In genomic region chr5:117286286-117286685, GRCm38 (mm10) we compare ENCODE assay signal across 8 mouse cellular contexts. TPM values are rescaled to one million over a fixed set of nuclear protein-coding genes. Genes with fewer than 3 reads are reported as not detected.
DNase-seq lines count a peak whose midpoint lies in the region; ATAC-seq and TF ChIP-seq lines count a peak whose summit lies in the region.

No protein-coding gene starts in this region.

- H3K27ac ChIP-seq in heart, adult 2 months: no peak overlapping the region
- H3K27ac ChIP-seq in forebrain, embryonic 15.5 days (replicated peaks): no peak overlapping the region
- no peak overlapping the region for H3K27ac ChIP-seq in liver, embryonic 15.5 days (replicated peaks)

- peak overlapping the region; percentile 82 for H3ac ChIP-seq in C2C12 (ENCODE audit: control insufficient read depth, insufficient read length, low read depth)

- H3K36me3 ChIP-seq in heart, adult 2 months (ENCODE audit: control insufficient read depth, insufficient read depth, low read length): no peaks in the 10 kb centered on the region
- H3K36me3 ChIP-seq in C2C12 (ENCODE audit: control insufficient read depth, insufficient read depth): peaks cover 32% of the 10 kb centered on the region
- peaks cover 15% of the 10 kb centered on the region for H3K36me3 ChIP-seq in forebrain, embryonic 15.5 days
- peaks cover 13% of the 10 kb centered on the region; the same call in 1 of the 2 replicates for H3K36me3 ChIP-seq in liver, embryonic 15.5 days (replicated peaks)

- intact Hi-C loops in heart, adult 2 months (cut with DNase I): loop anchor here (5.0 kb wide), 1 partner anchor 169 kb away; the partner anchor contains the start of gene Suds3

- no peak overlapping the region for H3K9ac ChIP-seq in heart, adult 2 months (ENCODE audit: low read depth, low read length)
- H3K9ac ChIP-seq in forebrain, embryonic 15.5 days (replicated peaks): peak overlapping the region; percentile 80
- peak overlapping the region; percentile 59 for H3K9ac ChIP-seq in liver, embryonic 15.5 days

- TF ChIP-seq EP300 in heart, adult 2 months (IDR thresholded peaks at IDR 0.05; ENCODE audit: insufficient read depth, low read depth, low read length): no peak

- peaks cover 30% of the 10 kb centered on the region for H3K79me3 ChIP-seq in C2C12 (ENCODE audit: low read depth)

- peaks cover 4% of the 10 kb centered on the region; the same call in 1 of the 2 replicates for H3K4me1 ChIP-seq in heart, adult 2 months (ENCODE audit: control insufficient read depth, insufficient read depth, low read length)
- H3K4me1 ChIP-seq in forebrain, embryonic 15.5 days: peaks cover 36% of the 10 kb centered on the region
- H3K4me1 ChIP-seq in liver, embryonic 15.5 days (replicated peaks): peaks cover 37% of the 10 kb centered on the region

- peak overlapping the region; percentile 58 for H3K4me2 ChIP-seq in forebrain, embryonic 15.5 days (replicated peaks)
- H3K4me2 ChIP-seq in liver, embryonic 15.5 days: peak overlapping the region; percentile 92

- no peaks in the 10 kb centered on the region for H3K27me3 ChIP-seq in heart, adult 2 months (ENCODE audit: control insufficient read depth, insufficient read depth, low read length)
- H3K27me3 ChIP-seq in C2C12 (ENCODE audit: control insufficient read depth, insufficient read depth, insufficient read length): no peaks in the 10 kb centered on the region
- no peaks in the 10 kb centered on the region for H3K27me3 ChIP-seq in forebrain, embryonic 15.5 days
- H3K27me3 ChIP-seq in liver, embryonic 15.5 days: no peaks in the 10 kb centered on the region

- peak overlapping the region; percentile 76 for H3K4me3 ChIP-seq in heart, adult 2 months
- peak overlapping the region; percentile 63 for H3K4me3 ChIP-seq in C2C12 (ENCODE audit: insufficient read depth, poor library complexity, severe bottlenecking)
- H3K4me3 ChIP-seq in forebrain, embryonic 15.5 days: peak overlapping the region; percentile 77
- H3K4me3 ChIP-seq in liver, embryonic 15.5 days (replicated peaks): peak overlapping the region; percentile 68

- WGBS in heart, adult 2 months: 46% methylated on average over 3 of the region's 3 CpGs
- WGBS in forebrain, embryonic 15.5 days: 49% methylated on average over 3 of the region's 3 CpGs
- WGBS in liver, embryonic 15.5 days (ENCODE audit: insufficient replicate concordance): 39% methylated on average over 3 of the region's 3 CpGs

- no peaks in the 10 kb centered on the region for H3K9me3 ChIP-seq in forebrain, embryonic 15.5 days
- H3K9me3 ChIP-seq in liver, embryonic 15.5 days (replicated peaks): no peaks in the 10 kb centered on the region

- H3K79me2 ChIP-seq in heart, adult 2 months (replicated peaks; ENCODE audit: control insufficient read depth, insufficient read depth, low read length): no peaks in the 10 kb centered on the region
- peaks cover 37% of the 10 kb centered on the region for H3K79me2 ChIP-seq in C2C12 (ENCODE audit: control insufficient read depth, insufficient read depth)

- no peak for TF ChIP-seq CTCF in heart, adult 2 months (IDR thresholded peaks at IDR 0.05)
- no peak for TF ChIP-seq CTCF in C2C12 (IDR thresholded peaks at IDR 0.05; ENCODE audit: control insufficient read depth, insufficient read depth, insufficient read length)

- DNase-seq in heart, adult 2 months: no peak
- no peak for DNase-seq in heart, adult 8-10 months (ENCODE audit: low spot score)
- no peak for DNase-seq in frontal cortex, postnatal 14 days (ENCODE audit: low spot score in 2 of 2)

- TF ChIP-seq POLR2A in heart, adult 2 months (IDR thresholded peaks at IDR 0.05; ENCODE audit: insufficient read depth, low read depth, low read length): no peak

- ATAC-seq in forebrain, embryonic 15.5 days (replicated peaks): no peak
- no peak for ATAC-seq in liver, embryonic 15.5 days (ENCODE audit: insufficient read depth)
- ATAC-seq in CD4-positive, CD25-positive, alpha-beta regulatory T cell, adult 4 months: no peak
- ATAC-seq in erythroid progenitor cell, adult 5-6 weeks (replicated peaks; ENCODE audit: low FRiP score, poor library complexity, severe bottlenecking): no peak

TF ChIP-seq in C2C12, 6 proteins besides CTCF, POLR2A, EP300 and RAD21:
- TF ChIP-seq FOSL1 (IDR thresholded peaks at IDR 0.05; ENCODE audit: insufficient read depth, low read length, poor library complexity, severe bottlenecking) (no peak), USF1 (IDR thresholded peaks at IDR 0.05; ENCODE audit: low read depth) (no peak), MAX (IDR thresholded peaks at IDR 0.05) (no peak), CEBPB (IDR thresholded peaks at IDR 0.05; ENCODE audit: low read depth) (no peak), MYOD1 (IDR thresholded peaks at IDR 0.05; ENCODE audit: control insufficient read depth, insufficient read length, low read depth) (no peak), MYOG (IDR thresholded peaks at IDR 0.05; ENCODE audit: control insufficient read depth, extremely low read depth, insufficient read length) (no peak)

RNA-seq across cellular contexts. Expression of gene Pebp1, which starts 1.1 kb away (rescaled TPM):
- total RNA-seq in heart, adult 2 months (2021): 100 to 1,000 TPM; 412 to 465 TPM
- 402 and 552 TPM in 2 replicates for polyA plus RNA-seq in heart, adult 2 months (2012; rRNA removed)
- total RNA-seq in heart, adult 8-10 months (2022): 100 to 1,000 TPM; 440 to 578 (median 532) TPM
- 697 TPM for polyA plus RNA-seq in C2C12 (2012; fragmentation: generic; extraction: Trizol)
- polyA plus RNA-seq in forebrain, embryonic 15.5 days (2015; fragmentation: Nextera tagmentation; extraction: Ambion mirVana): 1,178 and 1,180 TPM in 2 replicates
- polyA plus RNA-seq in liver, embryonic 15.5 days (2015; fragmentation: Nextera tagmentation; extraction: Ambion mirVana): 190 and 203 TPM in 2 replicates
- polyA plus RNA-seq in CD4-positive, CD25-positive, alpha-beta regulatory T cell, adult 4 months (2017; shearing (Covaris generic)): 100 to 1,000 TPM; 133 to 140 TPM
- total RNA-seq in erythroid progenitor cell, adult 5-6 weeks (2015; ENCODE audit: low replicate concordance): 31.4 and 46.9 TPM in 2 replicates
- total RNA-seq in erythroid progenitor cell, adult 5-6 weeks (2017; ENCODE audit: low replicate concordance): 11.6 and 17.5 TPM in 2 replicates

RNA-seq across cellular contexts. Expression of gene Vsig10, which starts 32.6 kb away (rescaled TPM):
- total RNA-seq in heart, adult 2 months (2021): 1 to 10 TPM; 7.0 to 8.9 TPM
- polyA plus RNA-seq in heart, adult 2 months (2012; rRNA removed): 7.4 and 8.8 TPM in 2 replicates
- 1 to 10 TPM; 5.0 to 7.0 (median 6.3) TPM for total RNA-seq in heart, adult 8-10 months (2022)
- 5.2 TPM for polyA plus RNA-seq in C2C12 (2012; fragmentation: generic; extraction: Trizol)
- polyA plus RNA-seq in forebrain, embryonic 15.5 days (2015; fragmentation: Nextera tagmentation; extraction: Ambion mirVana): 1.4 and 1.7 TPM in 2 replicates
- 1.4 TPM in 2 replicates for polyA plus RNA-seq in liver, embryonic 15.5 days (2015; fragmentation: Nextera tagmentation; extraction: Ambion mirVana)
- 1 to 10 TPM; 5.5 to 8.3 TPM for polyA plus RNA-seq in CD4-positive, CD25-positive, alpha-beta regulatory T cell, adult 4 months (2017; shearing (Covaris generic))
- not detected in 2 replicates for total RNA-seq in erythroid progenitor cell, adult 5-6 weeks (2015; ENCODE audit: low replicate concordance)
- 0.98 TPM in 1 of 2 replicates, not detected in the other for total RNA-seq in erythroid progenitor cell, adult 5-6 weeks (2017; ENCODE audit: low replicate concordance)
